Mouse (Mus musculus): ENCODE results near the gene Aldh3a2. TPM values are rescaled to one million over a fixed set of nuclear protein-coding genes. Genes with fewer than 3 reads are reported as not detected.
"Not testable (repeated sequence)": the region's sequence is repeated elsewhere in the genome, so short reads cannot be mapped to it uniquely, and the experiment has no call there.

Gene Aldh3a2
- 26.1 and 33.5 TPM in 2 replicates for polyA plus RNA-seq (2014; fragmentation: Nextera tagmentation; extraction: Ambion mirVana)

DNA sequence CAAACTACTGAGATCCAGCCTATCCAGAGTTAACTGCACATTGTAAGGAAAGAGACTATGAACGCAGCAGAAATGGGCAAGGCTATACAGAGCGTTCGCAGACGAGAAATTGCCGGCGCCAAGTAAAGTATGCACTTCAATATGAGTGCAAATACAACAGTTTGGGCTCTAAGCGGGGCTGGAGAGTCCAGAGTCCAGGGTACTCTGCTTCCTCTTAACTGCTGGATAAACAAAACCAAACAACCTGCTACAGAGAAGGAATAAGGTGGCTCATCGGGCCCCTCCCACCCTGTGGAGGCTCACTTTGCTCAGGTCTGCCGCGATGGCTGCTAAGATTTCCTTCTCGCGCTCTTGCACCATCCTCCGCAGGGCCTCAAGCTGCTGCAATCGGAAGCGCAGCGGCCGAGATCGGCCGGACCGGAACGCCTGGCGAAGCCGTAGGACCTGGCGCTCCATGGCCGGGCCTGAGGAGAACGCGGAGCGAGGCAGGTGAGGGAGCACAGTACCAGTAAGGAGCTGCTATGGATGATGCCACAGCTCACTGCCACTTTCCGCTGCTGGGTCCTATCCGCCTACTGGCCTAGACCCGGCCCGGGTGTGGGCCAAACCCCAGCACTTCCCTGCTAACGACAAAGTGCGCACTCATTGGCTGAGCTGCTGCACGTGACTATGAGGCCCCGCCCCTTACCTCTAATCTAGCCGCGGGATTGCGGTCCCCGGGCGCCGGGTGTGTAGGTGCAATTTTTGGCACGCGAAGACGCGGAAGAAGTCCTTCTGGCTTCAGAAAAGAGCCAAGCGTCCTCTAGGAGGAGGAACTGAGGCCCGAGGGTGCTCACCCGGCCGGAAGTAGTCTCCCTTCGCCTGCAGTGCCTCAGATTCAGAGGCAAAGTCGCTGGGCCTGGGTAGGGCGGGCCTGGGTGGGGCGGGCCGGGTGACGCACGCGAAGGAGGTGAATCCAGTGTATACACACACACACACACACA, at the start of gene Aldh3a2:
Aldh3a2 (minus strand) TSS at position 914 of the 983 bp plus-strand sequence.
- Histone ChIP-seq H3K27me3 (ENCODE audit: control insufficient read depth, insufficient read depth, low read length) (no peaks in the 10 kb centered on the region), H3K9ac (ENCODE audit: low read depth, low read length) (peak within 1 kb of the TSS; percentile 87), H3K27ac (ENCODE audit: low read depth, low read length) (peak within 1 kb of the TSS; percentile 88), H3K4me3 (ENCODE audit: low read depth, low read length) (peak within 1 kb of the TSS; percentile 76), H3K4me2 (peak within 1 kb of the TSS; percentile 68), H3K9me3 (replicated peaks; ENCODE audit: control insufficient read depth, low read length) (no peaks in the 10 kb centered on the region), H3K4me1 (ENCODE audit: control insufficient read depth, insufficient read depth, low read length) (peaks cover 6% of the 10 kb centered on the region; the same call in 1 of the 2 replicates), H3K36me3 (ENCODE audit: control insufficient read depth, insufficient read depth, low read length) (peaks cover 5% of the 10 kb centered on the region)
- under 1% methylated on average over 58 of the region's 58 CpGs for WGBS (ENCODE audit: insufficient replicate concordance)
- peak; percentile 99 for ATAC-seq (replicated peaks; ENCODE audit: insufficient number of reproducible peaks, low FRiP score, low TSS enrichment)

GRCm38 (mm10) chr11:61316864-61317263, 49.6 kb upstream of the Aldh3a2 start:
- 49% methylated on average over 2 of the region's 2 CpGs for WGBS (ENCODE audit: insufficient replicate concordance)
- H3K4me1 ChIP-seq (ENCODE audit: control insufficient read depth, insufficient read depth, low read length) = peaks cover 21% of the 10 kb centered on the region

GRCm38 (mm10) chr11:61310321-61310720, 43.1 kb upstream of the Aldh3a2 start:
- Histone ChIP-seq H3K4me2 (no peak overlapping the region), H3K9ac (ENCODE audit: low read depth, low read length) (no peak overlapping the region), H3K36me3 (ENCODE audit: control insufficient read depth, insufficient read depth, low read length) (no peaks in the 10 kb centered on the region), H3K27me3 (ENCODE audit: control insufficient read depth, insufficient read depth, low read length) (no peaks in the 10 kb centered on the region), H3K27ac (ENCODE audit: low read depth, low read length) (no peak overlapping the region), H3K4me1 (ENCODE audit: control insufficient read depth, insufficient read depth, low read length) (peaks cover 3% of the 10 kb centered on the region), H3K4me3 (ENCODE audit: low read depth, low read length) (no peak overlapping the region), H3K9me3 (replicated peaks; ENCODE audit: control insufficient read depth, low read length) (no peaks in the 10 kb centered on the region)
- ATAC-seq (replicated peaks; ENCODE audit: insufficient number of reproducible peaks, low FRiP score, low TSS enrichment) = no peak
- 63% methylated on average over 7 of the region's 7 CpGs for WGBS (ENCODE audit: insufficient replicate concordance)

More at GRCm38 (mm10) chr11:61316864-61317263, 49.6 kb upstream of the Aldh3a2 start:
- Histone ChIP-seq H3K4me2 (no peak overlapping the region), H3K9me3 (replicated peaks; ENCODE audit: control insufficient read depth, low read length) (no peaks in the 10 kb centered on the region), H3K27me3 (ENCODE audit: control insufficient read depth, insufficient read depth, low read length) (no peaks in the 10 kb centered on the region), H3K4me3 (ENCODE audit: low read depth, low read length) (no peak overlapping the region), H3K36me3 (ENCODE audit: control insufficient read depth, insufficient read depth, low read length) (no peaks in the 10 kb centered on the region), H3K27ac (ENCODE audit: low read depth, low read length) (no peak overlapping the region), H3K9ac (ENCODE audit: low read depth, low read length) (no peak overlapping the region)
- ATAC-seq (replicated peaks; ENCODE audit: insufficient number of reproducible peaks, low FRiP score, low TSS enrichment) = no peak

DNA sequence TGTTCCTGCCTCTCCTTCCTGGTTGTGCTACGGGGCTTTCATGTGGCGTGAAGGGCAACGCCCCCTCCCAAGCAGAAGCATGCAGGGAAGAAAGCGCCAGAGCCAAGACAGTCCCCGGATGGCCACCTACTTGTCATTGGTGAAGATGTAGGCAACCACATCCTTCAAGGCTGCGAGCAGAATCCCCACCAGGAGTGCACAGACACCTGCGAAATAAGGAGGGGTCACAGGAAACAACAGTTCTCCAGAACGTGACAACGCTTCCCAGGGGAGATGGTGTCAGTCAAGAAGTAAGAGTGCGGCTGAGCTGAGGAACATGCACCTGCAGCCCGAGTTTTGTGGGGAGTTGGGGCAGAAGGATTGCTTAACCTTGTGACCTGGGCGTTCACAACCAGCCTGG, 42.6 kb upstream of the Aldh3a2 start:
- Histone ChIP-seq H3K4me1 (ENCODE audit: control insufficient read depth, insufficient read depth, low read length) (peaks cover 3% of the 10 kb centered on the region), H3K27ac (ENCODE audit: low read depth, low read length) (no peak overlapping the region), H3K36me3 (ENCODE audit: control insufficient read depth, insufficient read depth, low read length) (no peaks in the 10 kb centered on the region), H3K4me2 (no peak overlapping the region), H3K4me3 (ENCODE audit: low read depth, low read length) (no peak overlapping the region), H3K27me3 (ENCODE audit: control insufficient read depth, insufficient read depth, low read length) (no peaks in the 10 kb centered on the region), H3K9me3 (replicated peaks; ENCODE audit: control insufficient read depth, low read length) (no peaks in the 10 kb centered on the region), H3K9ac (ENCODE audit: low read depth, low read length) (no peak overlapping the region)
- WGBS (ENCODE audit: insufficient replicate concordance) = 69% methylated on average over 12 of the region's 12 CpGs
- no peak for ATAC-seq (replicated peaks; ENCODE audit: insufficient number of reproducible peaks, low FRiP score, low TSS enrichment)

- Histone ChIP-seq H3K4me3 (ENCODE audit: low read depth, low read length) (no peak overlapping the region), H3K4me1 (ENCODE audit: control insufficient read depth, insufficient read depth, low read length) (no peaks in the 10 kb centered on the region), H3K27ac (ENCODE audit: low read depth, low read length) (no peak overlapping the region), H3K27me3 (ENCODE audit: control insufficient read depth, insufficient read depth, low read length) (no peaks in the 10 kb centered on the region), H3K9ac (ENCODE audit: low read depth, low read length) (no peak overlapping the region), H3K9me3 (replicated peaks; ENCODE audit: control insufficient read depth, low read length) (no peaks in the 10 kb centered on the region), H3K4me2 (0 out of 2 replicates have a peak overlapping the region, but pooled peaks have one; percentile 7), H3K36me3 (ENCODE audit: control insufficient read depth, insufficient read depth, low read length) (no peaks in the 10 kb centered on the region)
- ATAC-seq (replicated peaks; ENCODE audit: insufficient number of reproducible peaks, low FRiP score, low TSS enrichment) = no peak
- 27% methylated on average over 7 of the region's 7 CpGs for WGBS (ENCODE audit: insufficient replicate concordance)
Observed at GRCm38 (mm10) chr11:61307795-61308194, 40.5 kb upstream of the Aldh3a2 start.

DNA sequence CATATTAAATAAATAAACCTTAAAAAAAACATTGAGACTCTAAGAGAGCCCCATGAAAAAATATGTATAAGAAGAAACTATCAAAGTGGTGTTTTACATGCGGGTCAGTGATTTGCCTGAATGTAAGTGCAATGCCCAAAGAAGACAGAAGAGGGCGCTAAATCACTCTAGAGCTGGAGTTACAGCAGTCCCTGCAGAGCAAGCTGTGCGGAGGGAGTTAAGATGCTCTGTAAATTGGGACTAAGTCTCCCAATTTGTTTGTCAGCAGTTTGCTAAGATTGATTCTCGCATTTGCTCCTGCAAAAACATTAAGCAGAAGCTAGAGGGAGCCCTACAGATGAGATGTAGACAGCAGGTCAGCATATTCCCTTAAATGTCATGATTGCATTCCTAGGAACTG, 38.1 kb upstream of the Aldh3a2 start:
- no peak for ATAC-seq (replicated peaks; ENCODE audit: insufficient number of reproducible peaks, low FRiP score, low TSS enrichment)

GRCm38 (mm10) chr11:61304535-61304934, 37.3 kb upstream of the Aldh3a2 start:
- not testable (repeated sequence) for H3K4me3 ChIP-seq (ENCODE audit: low read depth, low read length); ATAC-seq (replicated peaks; ENCODE audit: insufficient number of reproducible peaks, low FRiP score, low TSS enrichment); H3K36me3 ChIP-seq (ENCODE audit: control insufficient read depth, insufficient read depth, low read length); H3K27me3 ChIP-seq (ENCODE audit: control insufficient read depth, insufficient read depth, low read length); H3K4me1 ChIP-seq (ENCODE audit: control insufficient read depth, insufficient read depth, low read length); H3K9me3 ChIP-seq (replicated peaks; ENCODE audit: control insufficient read depth, low read length); H3K9ac ChIP-seq (ENCODE audit: low read depth, low read length); H3K4me2 ChIP-seq; H3K27ac ChIP-seq (ENCODE audit: low read depth, low read length)
- whole genome bisulfite sequencing (ENCODE audit: insufficient replicate concordance) = 91% methylated on average over 6 of the region's 10 CpGs

More for the DNA sequence above, 38.1 kb upstream of the Aldh3a2 start:
- Histone ChIP-seq H3K4me2 (no peak overlapping the region), H3K9ac (ENCODE audit: low read depth, low read length) (no peak overlapping the region), H3K27ac (ENCODE audit: low read depth, low read length) (no peak overlapping the region), H3K4me3 (ENCODE audit: low read depth, low read length) (no peak overlapping the region), H3K9me3 (replicated peaks; ENCODE audit: control insufficient read depth, low read length) (no peaks in the 10 kb centered on the region), H3K36me3 (ENCODE audit: control insufficient read depth, insufficient read depth, low read length) (no peaks in the 10 kb centered on the region), H3K27me3 (ENCODE audit: control insufficient read depth, insufficient read depth, low read length) (no peaks in the 10 kb centered on the region), H3K4me1 (ENCODE audit: control insufficient read depth, insufficient read depth, low read length) (0 out of 2 replicates have a peak, but pooled peaks cover 5% of the 10 kb centered on the region)
- whole genome bisulfite sequencing (ENCODE audit: insufficient replicate concordance) = 77% methylated on average over 4 of the region's 4 CpGs

GRCm38 (mm10) chr11:61300716-61301392, 33.6 kb upstream of the Aldh3a2 start:
- H3K36me3 ChIP-seq (ENCODE audit: control insufficient read depth, insufficient read depth, low read length) = no peaks in the 10 kb centered on the region
- no peak overlapping the region for H3K27ac ChIP-seq (ENCODE audit: low read depth, low read length)
- H3K9ac ChIP-seq (ENCODE audit: low read depth, low read length) = no peak overlapping the region; the same call in 1 of the 2 replicates
- 0 out of 2 replicates have a peak, but pooled peaks cover 6% of the 10 kb centered on the region for H3K4me1 ChIP-seq (ENCODE audit: control insufficient read depth, insufficient read depth, low read length)
- H3K4me2 ChIP-seq = peak overlapping the region; percentile 25
- no peak overlapping the region for H3K4me3 ChIP-seq (ENCODE audit: low read depth, low read length)
- ATAC-seq (replicated peaks; ENCODE audit: insufficient number of reproducible peaks, low FRiP score, low TSS enrichment) = no peak
- WGBS (ENCODE audit: insufficient replicate concordance) = 12% methylated on average over 13 of the region's 16 CpGs
- H3K27me3 ChIP-seq (ENCODE audit: control insufficient read depth, insufficient read depth, low read length) = no peaks in the 10 kb centered on the region
- H3K9me3 ChIP-seq (replicated peaks; ENCODE audit: control insufficient read depth, low read length) = no peaks in the 10 kb centered on the region

Data from heart, embryonic 11.5 days (tissue).